8 mouse cellular contexts compared by ENCODE assay signal in genomic region chr1:184824439-184824851, GRCm38 (mm10). TPM values are rescaled to one million over a fixed set of nuclear protein-coding genes. Genes with fewer than 3 reads are reported as not detected.
DNase-seq lines count a peak whose midpoint lies in the region; ATAC-seq lines count a peak whose summit lies in the region.

No protein-coding gene starts in this region.

- peak; percentile 98 for DNase-seq in embryo, embryonic 10 days (ENCODE audit: low spot score)
- peak; percentile 92 for DNase-seq in gastrocnemius, postnatal 14 days
- peak; percentile 83 to 94 for DNase-seq in left cerebral cortex, postnatal 10 days (ENCODE audit: extremely low spot score in 1 of 2, low spot score in 2 of 2)
- DNase-seq in mesoderm, embryonic 11.5 days (ENCODE audit: low read depth, low spot score) = peak; percentile 85
- DNase-seq in right cerebral cortex, postnatal 25 days = peak; percentile 77
- peak; percentile 77 to 91 for DNase-seq in urinary bladder, postnatal 36 days (ENCODE audit: low spot score in 2 of 2)

- peak; percentile 91 for ATAC-seq in activated CD4-positive, CD25-positive, alpha-beta regulatory T cell, adult 4 months
- peak; percentile 79 for ATAC-seq in inflammation-experienced regulatory T-cells, adult 6 months

- intact Hi-C loops in gastrocnemius, postnatal 14 days (cut with DNase I; ENCODE audit: low total_unique reads) = no loop called here
- intact Hi-C loops in left cerebral cortex, postnatal 10 days (cut with DNase I) = no loop called here

RNA-seq across cellular contexts. Expression of gene Marc1, which starts 13.3 kb away (rescaled TPM):
- not detected for polyA plus RNA-seq in activated CD4-positive, CD25-positive, alpha-beta regulatory T cell, adult 4 months (2017; shearing (Covaris generic))
- total RNA-seq in gastrocnemius, postnatal 14 days (2021) = under 1 TPM in 1 of 2 experiments, not detected in 1; 0.13 TPM
- not detected for polyA plus RNA-seq in inflammation-experienced regulatory T-cells, adult 6 months (2017; shearing (Covaris generic))
- not detected for total RNA-seq in left cerebral cortex, postnatal 10 days (2021)

RNA-seq across cellular contexts. Expression of gene Marc2, which starts 21.8 kb away (rescaled TPM):
- polyA plus RNA-seq in activated CD4-positive, CD25-positive, alpha-beta regulatory T cell, adult 4 months (2017; shearing (Covaris generic)) = 10 to 100 TPM; 31.5 to 33.8 TPM
- 100 to 1,000 TPM; 136 to 145 TPM for total RNA-seq in gastrocnemius, postnatal 14 days (2021)
- 10 to 100 TPM; 22.0 to 38.0 (median 29.2) TPM for polyA plus RNA-seq in inflammation-experienced regulatory T-cells, adult 6 months (2017; shearing (Covaris generic))
- total RNA-seq in left cerebral cortex, postnatal 10 days (2021) = 10 to 100 TPM; 96.8 to 98.6 TPM

RNA-seq across cellular contexts. Expression of gene C130074G19Rik, which starts 58.6 kb away (rescaled TPM):
- polyA plus RNA-seq in activated CD4-positive, CD25-positive, alpha-beta regulatory T cell, adult 4 months (2017; shearing (Covaris generic)) = not detected
- total RNA-seq in gastrocnemius, postnatal 14 days (2021) = 10 to 100 TPM; 25.9 to 31.8 TPM
- polyA plus RNA-seq in inflammation-experienced regulatory T-cells, adult 6 months (2017; shearing (Covaris generic)) = not detected
- 10 to 100 TPM; 13.3 to 15.0 TPM for total RNA-seq in left cerebral cortex, postnatal 10 days (2021)

Comparison
In these comparisons a context has a peak if more than half of its experiments do, and no peak if none do; other contexts are left out.
1. Peak in every context shown above with its lines: DNase-seq and ATAC-seq.